Mouse (Mus musculus) olfactory bulb, adult 2 months (tissue): Measurements from ENCODE around the gene Vmn1r77. TPM values are rescaled to one million over a fixed set of nuclear protein-coding genes. Genes with fewer than 3 reads are reported as not detected.
"Not testable (repeated sequence)": the region's sequence is repeated elsewhere in the genome, so short reads cannot be mapped to it uniquely, and the experiment has no call there.

Experiments used
- H3K27ac ChIP-seq: fragments of 200-500 bp; 2 replicates; pipeline ENCODE4 v1.5.1; 2012; ENCODE audit warnings: low read depth, low read length; ENCODE audit not compliant: insufficient read depth
- H3K4me1 ChIP-seq: fragments of 200-500 bp; 2 replicates; pipeline ENCODE4 v1.6.1; 2012; ENCODE audit warnings: low read length; ENCODE audit not compliant: control insufficient read depth, insufficient read depth
- H3K4me3 ChIP-seq: fragments of 200-500 bp; 2 replicates; pipeline ENCODE4 v1.5.1; 2012; ENCODE audit warnings: mild to moderate bottlenecking, low read depth, low read length, moderate library complexity; ENCODE audit not compliant: insufficient read depth
- CTCF ChIP-seq: fragments of 200-500 bp; IDR thresholded peaks from 2 replicates; pipeline ENCODE4 v1.5.1; 2012; ENCODE audit warnings: low read depth, mild to moderate bottlenecking, low read length, moderate library complexity; ENCODE audit not compliant: insufficient read depth
- POLR2A ChIP-seq: fragments of 200-500 bp; IDR thresholded peaks from 2 replicates; pipeline ENCODE4 v1.6.1; 2012; ENCODE audit warnings: mild to moderate bottlenecking, low read depth, low read length, moderate library complexity; ENCODE audit not compliant: insufficient read depth
- WGBS: fragments of 180-500 bp; shearing (Covaris S2); methylation state at CpG from one replicate; pipeline ENCODE4 v1.1.7; 2018; 5-methylcytosine and 5-hydroxymethylcytosine counted together
- polyA plus RNA-seq: library from polyadenylated mRNA; stranded (reverse); fragments of >200 nt; gene quantifications from 2 replicates; pipeline ENCODE4 v1.2.4, GENCODE M21; 2012; ENCODE audit warnings: low replicate concordance; ENCODE audit not compliant: missing spikeins, insufficient read depth, insufficient read length

Vmn1r77 gene
- not detected in 2 replicates for polyA plus RNA-seq

DNA sequence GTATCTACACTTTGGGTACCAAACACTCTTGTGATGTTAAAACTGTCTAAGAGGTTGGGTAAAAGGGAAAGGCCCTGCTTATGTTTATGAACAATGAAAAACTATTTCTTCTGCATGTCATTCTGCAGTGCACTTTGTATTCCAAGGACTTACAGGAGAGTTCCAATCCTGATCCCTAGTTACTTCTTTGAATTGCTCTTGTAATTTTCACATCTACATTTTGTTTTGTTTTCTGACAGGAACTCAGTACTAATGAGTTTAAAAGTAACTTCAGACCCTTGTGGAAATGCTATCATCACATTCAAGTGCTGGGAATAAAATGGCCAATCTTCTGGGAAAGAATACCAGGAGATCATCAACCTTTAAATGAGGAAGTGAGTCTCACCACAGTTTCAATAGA is at the start of gene Vmn1r77:
Vmn1r77 (plus strand) TSS at position 301 of the 400 bp plus-strand sequence.
- H3K4me3 ChIP-seq, H3K27ac ChIP-seq, H3K4me1 ChIP-seq: not testable (repeated sequence)

DNA sequence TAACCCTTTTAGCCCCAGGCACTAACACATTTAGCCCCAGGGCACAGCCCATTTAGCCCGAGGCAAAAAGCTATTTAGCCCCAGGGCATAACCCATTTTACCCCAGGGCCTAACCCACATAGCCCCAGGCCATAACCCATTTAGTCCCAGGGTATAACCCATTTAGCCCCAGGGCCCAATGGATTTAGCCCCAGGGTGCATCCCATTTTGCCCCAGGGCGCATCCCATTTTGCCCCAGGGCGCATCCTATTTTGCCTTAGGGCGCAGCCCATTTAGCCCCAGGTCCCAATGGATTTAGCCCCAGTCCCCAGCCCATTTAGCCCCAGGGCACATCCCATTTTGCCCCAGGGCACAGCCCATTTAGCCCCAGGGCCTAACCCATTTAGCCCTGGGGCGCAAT is 25.1 kb upstream of the Vmn1r77 start:
- WGBS, result 93% methylated on average over 5 of the region's 5 CpGs

DNA sequence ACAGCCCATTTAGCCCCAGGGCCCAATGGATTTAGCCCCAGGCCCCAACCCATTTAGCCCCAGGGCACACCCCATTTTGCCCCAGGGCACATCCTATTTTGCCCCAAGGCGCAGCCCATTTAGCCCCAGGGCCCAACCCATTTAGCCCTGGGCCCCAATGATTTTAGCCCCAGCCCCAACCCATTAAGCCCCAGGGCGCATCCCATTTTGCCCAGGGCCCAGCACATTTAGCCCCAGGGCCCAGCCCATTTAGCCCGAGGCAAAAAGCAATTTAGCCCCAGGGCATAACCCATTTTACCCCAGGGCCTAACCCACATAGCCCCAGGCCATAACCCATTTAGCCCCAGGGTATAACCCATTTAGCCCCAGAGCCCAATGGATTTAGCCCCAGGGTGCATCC is 24.2 kb upstream of the Vmn1r77 start:
- not testable (repeated sequence) for H3K4me3 ChIP-seq, H3K4me1 ChIP-seq, H3K27ac ChIP-seq
- WGBS, result 90% methylated on average over 3 of the region's 3 CpGs

More for the DNA sequence above, 25.1 kb upstream of the Vmn1r77 start:
- not testable (repeated sequence) for H3K4me1 ChIP-seq, H3K4me3 ChIP-seq, H3K27ac ChIP-seq

- H3K4me3 ChIP-seq, result no peak overlapping the region
- no peak for TF ChIP-seq CTCF
- no peak for TF ChIP-seq POLR2A
- WGBS, result 79% methylated on average over 4 of the region's 4 CpGs
- H3K27ac ChIP-seq, result no peak overlapping the region
- H3K4me1 ChIP-seq, result no peaks in the 10 kb centered on the region
Measured at GRCm38 (mm10) chr7:12013106-12013505, 23.4 kb upstream of the Vmn1r77 start.

DNA sequence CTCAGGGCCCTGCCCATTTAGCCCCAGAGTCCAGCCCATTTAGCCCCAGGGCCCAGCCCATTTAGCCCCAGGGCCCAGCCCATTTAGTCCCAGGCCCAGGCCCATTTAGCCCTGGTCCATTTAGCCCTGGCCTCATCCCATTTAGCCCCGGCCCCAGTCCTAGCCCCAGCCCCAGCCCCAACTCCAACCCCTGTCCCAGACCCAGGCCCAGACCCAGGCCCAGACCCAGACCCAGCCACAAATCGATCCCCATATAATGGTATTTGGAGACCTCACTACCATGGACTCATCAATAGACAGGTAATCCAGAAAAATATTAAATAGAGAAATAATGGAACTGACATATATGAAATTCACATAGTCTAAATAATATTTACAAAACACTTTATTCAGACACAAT is 18.7 kb upstream of the Vmn1r77 start:
- H3K4me1 ChIP-seq, H3K4me3 ChIP-seq, H3K27ac ChIP-seq: not testable (repeated sequence)
- 84% methylated on average over 2 of the region's 2 CpGs for WGBS

DNA sequence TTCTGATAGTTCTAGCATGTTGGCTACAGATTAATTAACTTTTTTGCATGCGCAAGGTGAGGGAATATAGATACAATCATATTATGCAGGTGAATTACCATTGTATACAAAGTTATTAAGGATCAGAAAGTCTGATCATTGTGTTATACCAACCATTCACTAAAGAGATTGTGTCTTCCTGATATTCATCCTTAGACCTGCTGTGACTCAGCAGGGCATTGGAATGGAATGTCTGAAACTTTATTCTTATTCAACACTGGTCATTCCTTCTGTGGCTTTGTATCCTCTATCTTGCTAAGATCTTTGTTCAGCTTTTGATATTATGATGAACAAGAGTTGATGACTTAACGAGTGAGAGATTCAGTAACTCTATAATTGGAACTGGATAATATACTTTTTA is 4.1 kb downstream of the Vmn1r77 start:
- Histone ChIP-seq H3K4me1 (no peaks in the 10 kb centered on the region), H3K27ac (no peak overlapping the region), H3K4me3 (no peak overlapping the region)
- WGBS, result 67% methylated on average over 2 of the region's 2 CpGs
- TF ChIP-seq POLR2A (no peak), CTCF (no peak)

Other genes with a start within 250 kb of the Vmn1r77 start
- not detected in 2 replicates for gene Vmn1r74, start 202.8 kb upstream of the Vmn1r77 start, polyA plus RNA-seq
- gene Vmn1r75, start 162.1 kb upstream of the Vmn1r77 start, polyA plus RNA-seq, result not detected in 2 replicates
- not detected in 2 replicates for gene Vmn1r76, start 98.5 kb upstream of the Vmn1r77 start, polyA plus RNA-seq
- not detected in 2 replicates for gene Vmn1r78, start 113.5 kb downstream of the Vmn1r77 start, polyA plus RNA-seq
- gene Vmn1r79, start 134.5 kb downstream of the Vmn1r77 start, polyA plus RNA-seq, result not detected in 2 replicates
- gene Vmn1r80, start 152.5 kb downstream of the Vmn1r77 start, polyA plus RNA-seq, result not detected in 2 replicates
- gene Vmn1r81, start 231.5 kb downstream of the Vmn1r77 start, polyA plus RNA-seq, result not detected in 2 replicates